Mouse (Mus musculus): ENCODE data around the gene Dspp. TPM values are rescaled to one million over a fixed set of nuclear protein-coding genes. Genes with fewer than 3 reads are reported as not detected.
A peak's percentile ranks its signal among the peaks of the same experiment; 100 is the strongest.

Dspp gene
- polyA plus RNA-seq, 1 experiment from 2014 or later: not detected

- Histone ChIP-seq H3K9me3 (ENCODE audit: control insufficient read depth, low read length) (no peaks in the 10 kb centered on the region), H3K27ac (replicated peaks) (no peak within 1 kb of the TSS), H3K4me1 (replicated peaks; ENCODE audit: control insufficient read depth, insufficient read depth) (no peaks in the 10 kb centered on the region), H3K4me2 (replicated peaks; ENCODE audit: low read depth) (no peak within 1 kb of the TSS), H3K27me3 (ENCODE audit: control insufficient read depth, insufficient read depth, low read length) (no peaks in the 10 kb centered on the region), H3K9ac (ENCODE audit: low read length) (no peak within 1 kb of the TSS), H3K36me3 (ENCODE audit: control insufficient read depth, insufficient read depth, low read length) (no peaks in the 10 kb centered on the region), H3K4me3 (ENCODE audit: low read depth, low read length) (no peak within 1 kb of the TSS)
- WGBS: 48% methylated on average over 5 of the region's 5 CpGs
- DNase-seq (ENCODE audit: low spot score) (no peak), ATAC-seq (ENCODE audit: low FRiP score, low TSS enrichment) (no peak)
- TF ChIP-seq CTCF (IDR thresholded peaks at IDR 0.05; ENCODE audit: low read depth): no peak
- no peak for TF ChIP-seq EP300 (optimal IDR thresholded peaks at IDR 0.05)
These were observed 31.8 kb downstream of the Dspp start, which contains the start of gene Dmp1 for GRCm38 (mm10) chr5:104202351-104202750. Gene Dmp1 (plus strand): TSS chr5:104202613.

- 77% methylated on average over 11 of the region's 11 CpGs for WGBS
These were observed 42.0 kb downstream of the Dspp start for GRCm38 (mm10) chr5:104212531-104212930.

GRCm38 (mm10) chr5:104218926-104219325, 48.4 kb downstream of the Dspp start:
- H3K9me3 ChIP-seq (ENCODE audit: control insufficient read depth, low read length): no peaks in the 10 kb centered on the region
- 25% methylated on average over 5 of the region's 5 CpGs for WGBS
- no peaks in the 10 kb centered on the region for H3K36me3 ChIP-seq (ENCODE audit: control insufficient read depth, insufficient read depth, low read length)
- H3K9ac ChIP-seq (ENCODE audit: low read length): no peak overlapping the region
- no peak overlapping the region for H3K4me2 ChIP-seq (replicated peaks; ENCODE audit: low read depth)
- no peak overlapping the region for H3K27ac ChIP-seq (replicated peaks)
- no peaks in the 10 kb centered on the region for H3K4me1 ChIP-seq (replicated peaks; ENCODE audit: control insufficient read depth, insufficient read depth)
- TF ChIP-seq CTCF (IDR thresholded peaks at IDR 0.05; ENCODE audit: low read depth) (peak; percentile 81), EP300 (optimal IDR thresholded peaks at IDR 0.05) (no peak)
- no peaks in the 10 kb centered on the region for H3K27me3 ChIP-seq (ENCODE audit: control insufficient read depth, insufficient read depth, low read length)
- ATAC-seq (ENCODE audit: low FRiP score, low TSS enrichment) (no peak), DNase-seq (ENCODE audit: low spot score) (no peak)
- H3K4me3 ChIP-seq (ENCODE audit: low read depth, low read length): no peak overlapping the region

More at GRCm38 (mm10) chr5:104212531-104212930, 42.0 kb downstream of the Dspp start:
- TF ChIP-seq CTCF (IDR thresholded peaks at IDR 0.05; ENCODE audit: low read depth) (no peak), EP300 (optimal IDR thresholded peaks at IDR 0.05) (no peak)
- no peak for DNase-seq (ENCODE audit: low spot score)
- no peaks in the 10 kb centered on the region for H3K4me1 ChIP-seq (replicated peaks; ENCODE audit: control insufficient read depth, insufficient read depth)
- H3K9me3 ChIP-seq (ENCODE audit: control insufficient read depth, low read length): no peaks in the 10 kb centered on the region
- no peaks in the 10 kb centered on the region for H3K27me3 ChIP-seq (ENCODE audit: control insufficient read depth, insufficient read depth, low read length)
- no peak overlapping the region for H3K27ac ChIP-seq (replicated peaks)
- no peak for ATAC-seq (ENCODE audit: low FRiP score, low TSS enrichment)
- H3K4me3 ChIP-seq (ENCODE audit: low read depth, low read length): no peak overlapping the region
- H3K9ac ChIP-seq (ENCODE audit: low read length): no peak overlapping the region
- H3K4me2 ChIP-seq (replicated peaks; ENCODE audit: low read depth): no peak overlapping the region
- H3K36me3 ChIP-seq (ENCODE audit: control insufficient read depth, insufficient read depth, low read length): no peaks in the 10 kb centered on the region

GRCm38 (mm10) chr5:104224299-104224698, 53.8 kb downstream of the Dspp start:
- Histone ChIP-seq H3K4me2 (replicated peaks; ENCODE audit: low read depth) (no peak overlapping the region), H3K4me1 (replicated peaks; ENCODE audit: control insufficient read depth, insufficient read depth) (no peaks in the 10 kb centered on the region), H3K36me3 (ENCODE audit: control insufficient read depth, insufficient read depth, low read length) (no peaks in the 10 kb centered on the region), H3K27me3 (ENCODE audit: control insufficient read depth, insufficient read depth, low read length) (no peaks in the 10 kb centered on the region), H3K27ac (replicated peaks) (no peak overlapping the region), H3K9ac (ENCODE audit: low read length) (no peak overlapping the region), H3K9me3 (ENCODE audit: control insufficient read depth, low read length) (no peaks in the 10 kb centered on the region), H3K4me3 (ENCODE audit: low read depth, low read length) (no peak overlapping the region)
- DNase-seq (ENCODE audit: low spot score) (no peak), ATAC-seq (ENCODE audit: low FRiP score, low TSS enrichment) (no peak)
- 58% methylated on average over 3 of the region's 3 CpGs for WGBS
- TF ChIP-seq CTCF (IDR thresholded peaks at IDR 0.05; ENCODE audit: low read depth): no peak

- H3K27me3 ChIP-seq (ENCODE audit: control insufficient read depth, insufficient read depth, low read length): no peaks in the 10 kb centered on the region
- H3K36me3 ChIP-seq (ENCODE audit: control insufficient read depth, insufficient read depth, low read length): no peaks in the 10 kb centered on the region
- no peak overlapping the region for H3K4me3 ChIP-seq (ENCODE audit: low read depth, low read length)
- no peak for DNase-seq (ENCODE audit: low spot score)
- H3K9ac ChIP-seq (ENCODE audit: low read length): no peak overlapping the region
- no peaks in the 10 kb centered on the region for H3K9me3 ChIP-seq (ENCODE audit: control insufficient read depth, low read length)
- H3K4me1 ChIP-seq (replicated peaks; ENCODE audit: control insufficient read depth, insufficient read depth): no peaks in the 10 kb centered on the region
- H3K27ac ChIP-seq (replicated peaks): no peak overlapping the region
- TF ChIP-seq CTCF (IDR thresholded peaks at IDR 0.05; ENCODE audit: low read depth) (no peak), EP300 (optimal IDR thresholded peaks at IDR 0.05) (no peak)
- no peak overlapping the region for H3K4me2 ChIP-seq (replicated peaks; ENCODE audit: low read depth)
- no peak for ATAC-seq (ENCODE audit: low FRiP score, low TSS enrichment)
These were observed 54.2 kb downstream of the Dspp start for GRCm38 (mm10) chr5:104224750-104225149.

- H3K4me3 ChIP-seq (ENCODE audit: low read depth, low read length): no peak overlapping the region
- ATAC-seq (ENCODE audit: low FRiP score, low TSS enrichment) (no peak), DNase-seq (ENCODE audit: low spot score) (no peak)
- no peaks in the 10 kb centered on the region for H3K9me3 ChIP-seq (ENCODE audit: control insufficient read depth, low read length)
- no peak overlapping the region for H3K4me2 ChIP-seq (replicated peaks; ENCODE audit: low read depth)
- 38% methylated on average over 1 of the region's 1 CpGs for WGBS
- no peak overlapping the region for H3K27ac ChIP-seq (replicated peaks)
- no peak overlapping the region for H3K9ac ChIP-seq (ENCODE audit: low read length)
- no peaks in the 10 kb centered on the region for H3K36me3 ChIP-seq (ENCODE audit: control insufficient read depth, insufficient read depth, low read length)
- no peak for TF ChIP-seq EP300 (optimal IDR thresholded peaks at IDR 0.05)
- no peak for TF ChIP-seq CTCF (IDR thresholded peaks at IDR 0.05; ENCODE audit: low read depth)
- H3K4me1 ChIP-seq (replicated peaks; ENCODE audit: control insufficient read depth, insufficient read depth): no peaks in the 10 kb centered on the region
- H3K27me3 ChIP-seq (ENCODE audit: control insufficient read depth, insufficient read depth, low read length): no peaks in the 10 kb centered on the region
These were observed 58.0 kb downstream of the Dspp start for GRCm38 (mm10) chr5:104228497-104228896.

Other genes with a start within 250 kb of the Dspp start
- gene Hsd17b13, start 193.3 kb upstream of the Dspp start, polyA plus RNA-seq (2015; fragmentation: Nextera tagmentation; extraction: Ambion mirVana): 3.2 and 3.4 TPM in 2 replicates
- gene Hsd17b11, start 148.8 kb upstream of the Dspp start, polyA plus RNA-seq (2015; fragmentation: Nextera tagmentation; extraction: Ambion mirVana): 19.1 and 20.9 TPM in 2 replicates
- gene Nudt9, start 124.4 kb upstream of the Dspp start, polyA plus RNA-seq (2015; fragmentation: Nextera tagmentation; extraction: Ambion mirVana): 53.0 and 57.1 TPM in 2 replicates
- gene Gm17660, start 93.1 kb upstream of the Dspp start, polyA plus RNA-seq (2015; fragmentation: Nextera tagmentation; extraction: Ambion mirVana): 0.35 TPM in 1 of 2 replicates, not detected in the other
- gene Sparcl1, start 57.0 kb upstream of the Dspp start, polyA plus RNA-seq (2015; fragmentation: Nextera tagmentation; extraction: Ambion mirVana): 206 and 241 TPM in 2 replicates
- 0.46 and 0.48 TPM in 2 replicates for gene Dmp1, start 31.9 kb downstream of the Dspp start, polyA plus RNA-seq (2015; fragmentation: Nextera tagmentation; extraction: Ambion mirVana)
- 0.13 and 0.21 TPM in 2 replicates for gene Ibsp, start 128.5 kb downstream of the Dspp start, polyA plus RNA-seq (2015; fragmentation: Nextera tagmentation; extraction: Ambion mirVana)
- not detected in 2 replicates for gene Mepe, start 154.6 kb downstream of the Dspp start, polyA plus RNA-seq (2015; fragmentation: Nextera tagmentation; extraction: Ambion mirVana)

All from stomach, postnatal 0 days (tissue).